Mouse (Mus musculus): ENCODE measurements around the gene Spaca4. TPM values are rescaled to one million over a fixed set of nuclear protein-coding genes. Genes with fewer than 3 reads are reported as not detected.
A peak's percentile ranks its signal among the peaks of the same experiment; 100 is the strongest.

Spaca4 gene
- total and polyA plus RNA-seq, 3 experiments, result 0.38 TPM; not detected in 2

GRCm38 (mm10) chr7:45713881-45714520 lies 11.6 kb downstream of the Spaca4 start:
- no peak overlapping the region for H3K27ac ChIP-seq (ENCODE audit: control insufficient read depth, low read depth, low read length)
- no peaks in the 10 kb centered on the region for H3K36me3 ChIP-seq (ENCODE audit: control insufficient read depth in 1 of 2, insufficient read depth in 2 of 2, low read length in 2 of 2)
- peaks cover 0 to 5% of the 10 kb centered on the region in 2 experiments; a peak in 1 of 4 replicates for H3K4me1 ChIP-seq (ENCODE audit: control insufficient read depth in 1 of 2, insufficient read depth in 2 of 2, low read length in 2 of 2)
- H3K9ac ChIP-seq (ENCODE audit: control insufficient read depth, low read depth, low read length, poor library complexity, severe bottlenecking), result peak overlapping the region; percentile 75
- peak overlapping the region in 1 of 2 experiments; percentile 69; a peak in 2 of 4 replicates for H3K4me3 ChIP-seq (ENCODE audit: control insufficient read depth in 1 of 2, insufficient read depth in 1 of 2, low read depth in 2 of 2, low read length in 2 of 2)
- no peaks in the 10 kb centered on the region for H3K9me3 ChIP-seq (replicated peaks; ENCODE audit: insufficient read depth, low read length)
- DNase-seq (ENCODE audit: low read depth, low spot score), result no peak
- no peaks in the 10 kb centered on the region for H3K27me3 ChIP-seq (ENCODE audit: control insufficient read depth in 1 of 2, insufficient read depth in 2 of 2, low read length in 2 of 2)
- TF ChIP-seq TBP (IDR thresholded peaks at IDR 0.05; ENCODE audit: low read depth, low read length), result no peak
- TF ChIP-seq USF1 (IDR thresholded peaks at IDR 0.05; ENCODE audit: low read depth, low read length), result no peak
- peaks cover 37% of the 10 kb centered on the region for H3K79me2 ChIP-seq (ENCODE audit: control insufficient read depth, insufficient read depth, low read length, poor library complexity)

- H3K79me2 ChIP-seq (ENCODE audit: control insufficient read depth, insufficient read depth, low read length, poor library complexity), result peaks cover 31% of the 10 kb centered on the region
- no peak for TF ChIP-seq MAX (IDR thresholded peaks at IDR 0.05; ENCODE audit: low read length)
- no peak for TF ChIP-seq ZC3H11A (IDR thresholded peaks at IDR 0.05; ENCODE audit: low read depth, low read length)
- TF ChIP-seq KAT2A (conservative IDR thresholded peaks at IDR 0.05; ENCODE audit: low read depth, low read length), result no peak
- no peak for TF ChIP-seq JUND (IDR thresholded peaks at IDR 0.05; ENCODE audit: low read depth, low read length)
- TF ChIP-seq ELF1 (IDR thresholded peaks at IDR 0.05; ENCODE audit: low read depth, low read length), result no peak
- TF ChIP-seq SIN3A (IDR thresholded peaks at IDR 0.05; ENCODE audit: low read length), result no peak
- DNase-seq (ENCODE audit: low read depth, low spot score), result no peak
- H3K27ac ChIP-seq (ENCODE audit: control insufficient read depth, low read depth, low read length), result no peak overlapping the region
- peaks cover 0 to 11% of the 10 kb centered on the region in 2 experiments; a peak in 1 of 4 replicates for H3K4me1 ChIP-seq (ENCODE audit: control insufficient read depth in 1 of 2, insufficient read depth in 2 of 2, low read length in 2 of 2)
- no peak overlapping the region for H3K4me3 ChIP-seq (ENCODE audit: control insufficient read depth in 1 of 2, insufficient read depth in 1 of 2, low read depth in 2 of 2, low read length in 2 of 2)
- H3K27me3 ChIP-seq (ENCODE audit: control insufficient read depth in 1 of 2, insufficient read depth in 2 of 2, low read length in 2 of 2), result no peaks in the 10 kb centered on the region
- H3K9me3 ChIP-seq (replicated peaks; ENCODE audit: insufficient read depth, low read length), result no peaks in the 10 kb centered on the region
- H3K36me3 ChIP-seq (ENCODE audit: control insufficient read depth in 1 of 2, insufficient read depth in 2 of 2, low read length in 2 of 2), result peaks cover 0 to 4% of the 10 kb centered on the region in 2 experiments; a peak in 2 of 4 replicates
- H3K9ac ChIP-seq (ENCODE audit: control insufficient read depth, low read depth, low read length, poor library complexity, severe bottlenecking), result no peak overlapping the region
These were observed 12.2 kb downstream of the Spaca4 start for GRCm38 (mm10) chr7:45713396-45713795.

GRCm38 (mm10) chr7:45712022-45712757 lies 13.4 kb downstream of the Spaca4 start:
- Histone ChIP-seq H3K27ac (ENCODE audit: control insufficient read depth, low read depth, low read length) (no peak overlapping the region), H3K9ac (ENCODE audit: control insufficient read depth, low read depth, low read length, poor library complexity, severe bottlenecking) (no peak overlapping the region), H3K79me2 (ENCODE audit: control insufficient read depth, insufficient read depth, low read length, poor library complexity) (peaks cover 23% of the 10 kb centered on the region), H3K36me3 (ENCODE audit: control insufficient read depth in 1 of 2, insufficient read depth in 2 of 2, low read length in 2 of 2) (peaks cover 0 to 5% of the 10 kb centered on the region in 2 experiments; a peak in 2 of 4 replicates), H3K4me1 (ENCODE audit: control insufficient read depth in 1 of 2, insufficient read depth in 2 of 2, low read length in 2 of 2) (peaks cover 0 to 17% of the 10 kb centered on the region in 2 experiments; a peak in 2 of 4 replicates), H3K9me3 (replicated peaks; ENCODE audit: insufficient read depth, low read length) (no peaks in the 10 kb centered on the region), H3K27me3 (ENCODE audit: control insufficient read depth in 1 of 2, insufficient read depth in 2 of 2, low read length in 2 of 2) (no peaks in the 10 kb centered on the region), H3K4me3 (ENCODE audit: control insufficient read depth in 1 of 2, insufficient read depth in 1 of 2, low read depth in 2 of 2, low read length in 2 of 2) (no peak overlapping the region)
- DNase-seq (ENCODE audit: low read depth, low spot score), result no peak
- TF ChIP-seq SMC3 (IDR thresholded peaks at IDR 0.05; ENCODE audit: low read depth, low read length) (no peak), CHD1 (IDR thresholded peaks at IDR 0.05; ENCODE audit: low read depth, low read length) (no peak), MYC (IDR thresholded peaks at IDR 0.05; ENCODE audit: low read depth, low read length) (no peak), POLR2AphosphoS5 (IDR thresholded peaks at IDR 0.05; ENCODE audit: borderline replicate concordance, low read depth, low read length) (no peak), TAL1 (IDR thresholded peaks at IDR 0.05; ENCODE audit: low read length) (no peak), CTCF (IDR thresholded peaks at IDR 0.05 in 2 of 3, conservative IDR thresholded peaks at IDR 0.05 in 1 of 3; ENCODE audit: control insufficient read depth in 1 of 3, insufficient read depth in 1 of 3, low read depth in 2 of 3, low read length in 3 of 3, poor library complexity in 1 of 3, severe bottlenecking in 1 of 3) (no peak), USF1 (IDR thresholded peaks at IDR 0.05; ENCODE audit: low read depth, low read length) (no peak), MAZ (IDR thresholded peaks at IDR 0.05; ENCODE audit: low read depth, low read length) (no peak)

Measured in MEL (cell line).